Mouse (Mus musculus): ENCODE results near the gene Ppm1e. TPM values are rescaled to one million over a fixed set of nuclear protein-coding genes. Genes with fewer than 3 reads are reported as not detected.
A peak's percentile ranks its signal among the peaks of the same experiment; 100 is the strongest.

The Ppm1e gene
- total RNA-seq, 4 experiments from 2014 or later = 211 to 248 (median 227) TPM

GRCm38 (mm10) chr11:87254149-87254548, 104.7 kb downstream of the Ppm1e start:
- no peak for DNase-seq (ENCODE audit: low spot score in 2 of 2)

- DNase-seq (ENCODE audit: low spot score in 2 of 2) = no peak
Measured at GRCm38 (mm10) chr11:87253294-87253693, 105.5 kb downstream of the Ppm1e start.

GRCm38 (mm10) chr11:87250132-87250531, 108.7 kb downstream of the Ppm1e start:
- DNase-seq (ENCODE audit: low spot score in 2 of 2) = no peak

- DNase-seq (ENCODE audit: low spot score in 2 of 2) = no peak
Measured at GRCm38 (mm10) chr11:87247494-87247866, 111.3 kb downstream of the Ppm1e start.

- no peak for DNase-seq (ENCODE audit: low spot score in 2 of 2)
Measured at GRCm38 (mm10) chr11:87246724-87247493, 111.9 kb downstream of the Ppm1e start.

GRCm38 (mm10) chr11:87246107-87246651, 112.6 kb downstream of the Ppm1e start:
- DNase-seq (ENCODE audit: low spot score in 2 of 2) = no peak

GRCm38 (mm10) chr11:87245171-87245840, 113.5 kb downstream of the Ppm1e start:
- no peak for DNase-seq (ENCODE audit: low spot score in 2 of 2)

- DNase-seq (ENCODE audit: low spot score in 2 of 2) = peak in 1 of 2 experiments; percentile 29
Measured at GRCm38 (mm10) chr11:87241256-87241655, 117.6 kb downstream of the Ppm1e start.

- DNase-seq (ENCODE audit: low spot score in 2 of 2) = peak; percentile 44 to 60
Measured at GRCm38 (mm10) chr11:87240833-87241215, 118.0 kb downstream of the Ppm1e start.

GRCm38 (mm10) chr11:87240141-87240832, 118.5 kb downstream of the Ppm1e start:
- no peak for DNase-seq (ENCODE audit: low spot score in 2 of 2)

- peak in 1 of 2 experiments; percentile 47 for DNase-seq (ENCODE audit: low spot score in 2 of 2)
Measured at GRCm38 (mm10) chr11:87238891-87239530, 119.8 kb downstream of the Ppm1e start.

GRCm38 (mm10) chr11:87235486-87235872, 123.3 kb downstream of the Ppm1e start:
- DNase-seq (ENCODE audit: low spot score in 2 of 2) = no peak

GRCm38 (mm10) chr11:87234743-87235485, 123.9 kb downstream of the Ppm1e start:
- no peak for DNase-seq (ENCODE audit: low spot score in 2 of 2)

- no peak for DNase-seq (ENCODE audit: low spot score in 2 of 2)
Measured at GRCm38 (mm10) chr11:87233377-87233776, 125.4 kb downstream of the Ppm1e start.

GRCm38 (mm10) chr11:87227056-87227455, 131.8 kb downstream of the Ppm1e start:
- no peak for DNase-seq (ENCODE audit: low spot score in 2 of 2)

- no peak for DNase-seq (ENCODE audit: low spot score in 2 of 2)
Measured at GRCm38 (mm10) chr11:87222686-87223085, 136.1 kb downstream of the Ppm1e start.

GRCm38 (mm10) chr11:87212313-87212712, 146.5 kb downstream of the Ppm1e start:
- DNase-seq (ENCODE audit: low spot score in 2 of 2) = no peak
